Mouse (Mus musculus) ES-CJ7 (cell line): ENCODE results near the gene Gm20814.
"Not testable (repeated sequence)": the region's sequence is repeated elsewhere in the genome, so short reads cannot be mapped to it uniquely, and the experiment has no call there.

Source experiments
- DNase-seq: peaks from one replicate; pipeline ENCODE4 v3.0.0; 2011; ENCODE audit warnings: low read depth, low spot score

Gene Gm20814

DNA sequence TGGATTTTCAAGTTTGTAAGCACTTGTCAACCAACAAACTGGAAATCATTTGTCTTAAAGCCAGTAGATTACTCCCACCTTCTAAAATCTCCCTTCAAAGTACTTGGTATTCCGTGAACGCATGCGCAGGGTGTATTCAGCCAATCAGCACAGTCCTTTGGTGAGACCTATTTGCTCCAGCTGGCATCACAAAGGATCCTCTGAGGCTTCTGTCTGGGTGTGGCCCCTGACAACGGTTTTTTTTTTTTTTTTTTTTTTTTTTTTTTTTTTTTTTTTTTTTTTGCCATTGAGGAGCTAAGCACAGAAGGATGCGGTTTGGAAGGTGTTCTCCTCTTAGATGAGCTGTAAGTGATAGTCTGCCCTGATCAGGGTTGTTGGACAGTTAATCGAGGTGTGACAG, at the start of gene Gm20814:
Gm20814 (plus strand) TSS at position 301 of the 400 bp plus-strand sequence.
- DNase-seq, result not testable (repeated sequence)
